29 mouse cellular contexts compared by ENCODE assay signal in the genomic region with DNA sequence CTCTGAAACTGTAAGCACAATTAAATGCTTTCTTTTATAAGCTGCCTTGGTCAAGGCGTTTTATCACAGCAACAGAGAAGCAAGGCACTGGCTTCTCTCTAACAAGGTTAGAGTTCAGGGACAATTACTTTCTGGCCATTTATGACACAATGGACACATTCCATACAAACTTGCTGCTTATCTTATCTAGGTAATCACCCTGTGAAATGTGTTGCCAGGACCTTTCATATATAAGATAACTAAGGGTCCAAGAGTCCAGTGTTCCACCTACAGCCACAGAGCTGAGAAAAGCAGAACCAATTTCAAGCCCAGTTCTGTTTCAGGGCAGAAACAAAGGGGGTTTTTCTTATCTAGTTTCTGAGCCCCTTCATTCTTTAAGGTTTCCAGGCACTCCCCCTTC. TPM values are rescaled to one million over a fixed set of nuclear protein-coding genes. Genes with fewer than 3 reads are reported as not detected.
DNase-seq lines count a peak whose midpoint lies in the region; ATAC-seq and TF ChIP-seq lines count a peak whose summit lies in the region.
"Had no signal": no experiment of that assay in that cellular context is flagged by ENCODE, and none has a peak within 500 bp of the region (broad histone marks: within the 10 kb centered on the region; RNA-seq: fewer than 3 reads in every experiment).

No protein-coding gene starts in this region.

- WGBS in lung, embryonic 15.5 days = 83% methylated on average over 1 of the region's 1 CpGs
- 73% methylated on average over 1 of the region's 1 CpGs for WGBS in intestine, embryonic 15.5 days
- 31% methylated on average over 1 of the region's 1 CpGs for WGBS in small intestine, adult 2 months

- no peaks in the 10 kb centered on the region for H3K36me3 ChIP-seq in lung, embryonic 15.5 days
- no peaks in the 10 kb centered on the region for H3K36me3 ChIP-seq in intestine, embryonic 15.5 days
- H3K36me3 ChIP-seq in small intestine, adult 2 months (ENCODE audit: control insufficient read depth, insufficient read depth, low read length) = peaks cover 26% of the 10 kb centered on the region
- H3K36me3 ChIP-seq: heart, embryonic 10.5 days; hindbrain, embryonic 12.5 days; hindbrain, embryonic 15.5 days had no signal

- H3K9ac ChIP-seq in lung, embryonic 15.5 days = no peak overlapping the region
- no peak overlapping the region for H3K9ac ChIP-seq in intestine, embryonic 15.5 days
- H3K9ac ChIP-seq: forebrain, embryonic 13.5 days; forebrain, postnatal 0 days; hindbrain, embryonic 12.5 days; hindbrain, embryonic 15.5 days had no signal

- peaks cover 6% of the 10 kb centered on the region; the same call in 1 of the 2 replicates for H3K4me1 ChIP-seq in lung, embryonic 15.5 days
- H3K4me1 ChIP-seq in intestine, embryonic 15.5 days (replicated peaks) = peaks cover 6% of the 10 kb centered on the region; the same call in 1 of the 2 replicates
- peaks cover 26% of the 10 kb centered on the region for H3K4me1 ChIP-seq in small intestine, adult 2 months (ENCODE audit: control insufficient read depth, insufficient read depth, insufficient read length, low read length)
- H3K4me1 ChIP-seq: forebrain, embryonic 10.5 days; forebrain, embryonic 13.5 days; hindbrain, embryonic 12.5 days; hindbrain, embryonic 15.5 days had no signal

- 0 out of 2 replicates have a peak overlapping the region, but pooled peaks have one; percentile 1 for H3K27ac ChIP-seq in lung, embryonic 15.5 days
- H3K27ac ChIP-seq in intestine, embryonic 15.5 days = peak overlapping the region; percentile 24; the same call in 1 of the 2 replicates
- H3K27ac ChIP-seq in small intestine, adult 2 months (ENCODE audit: insufficient read depth, low read depth, low read length) = peak overlapping the region; percentile 94
- H3K27ac ChIP-seq: forebrain, embryonic 10.5 days; forebrain, embryonic 13.5 days; heart, embryonic 10.5 days; hindbrain, embryonic 12.5 days; hindbrain, embryonic 15.5 days had no signal

- no peak overlapping the region for H3K4me3 ChIP-seq in lung, embryonic 15.5 days
- no peak overlapping the region for H3K4me3 ChIP-seq in intestine, embryonic 15.5 days (replicated peaks)
- H3K4me3 ChIP-seq in small intestine, adult 2 months (ENCODE audit: low read depth, low read length) = no peak overlapping the region
- H3K4me3 ChIP-seq: forebrain, embryonic 10.5 days; forebrain, embryonic 13.5 days; heart, embryonic 10.5 days; hindbrain, embryonic 12.5 days; hindbrain, embryonic 15.5 days had no signal

- no peaks in the 10 kb centered on the region for H3K9me3 ChIP-seq in lung, embryonic 15.5 days
- H3K9me3 ChIP-seq in intestine, embryonic 15.5 days = no peaks in the 10 kb centered on the region
- H3K9me3 ChIP-seq: forebrain, embryonic 13.5 days; heart, embryonic 10.5 days; hindbrain, embryonic 12.5 days; hindbrain, embryonic 15.5 days had no signal

- H3K4me2 ChIP-seq in lung, embryonic 15.5 days = no peak overlapping the region
- no peak overlapping the region for H3K4me2 ChIP-seq in intestine, embryonic 15.5 days (replicated peaks)
- H3K4me2 ChIP-seq: forebrain, embryonic 13.5 days; hindbrain, embryonic 12.5 days; hindbrain, embryonic 15.5 days had no signal

- no peak for ATAC-seq in lung, embryonic 15.5 days (ENCODE audit: borderline replicate concordance, extremely low read depth, low FRiP score, low TSS enrichment)
- ATAC-seq in intestine, embryonic 15.5 days = peak; percentile 80
- ATAC-seq: forebrain, embryonic 13.5 days; forebrain, postnatal 0 days had no signal

- no peak for TF ChIP-seq POLR2A in small intestine, adult 2 months (IDR thresholded peaks at IDR 0.05; ENCODE audit: low read depth, low read length)

- no peak for DNase-seq in lung, adult 18-20 months
- DNase-seq in adipocyte (ENCODE audit: low spot score) = no peak
- DNase-seq in frontal cortex, adult 2 months (ENCODE audit: extremely low spot score in 1 of 2, low spot score in 1 of 2) = no peak
- DNase-seq: adrenal gland, adult 8-10 months; adrenal gland, postnatal 25 days; B cell, adult 2 months; cerebellum, adult 11-12 months; cerebellum, adult 8-10 months; cerebellum, postnatal 10 days; cerebellum, postnatal 36 days; forebrain, postnatal 0 days; gastrocnemius, postnatal 25 days; heart, adult 18-20 months had no signal

- TF ChIP-seq CTCF in small intestine, adult 2 months (IDR thresholded peaks at IDR 0.05; ENCODE audit: extremely low read depth, insufficient read length, insufficient replicate concordance, low read depth, low read length) = no peak

- no peaks in the 10 kb centered on the region for H3K27me3 ChIP-seq in lung, embryonic 15.5 days
- H3K27me3 ChIP-seq in intestine, embryonic 15.5 days (replicated peaks) = no peaks in the 10 kb centered on the region
- H3K27me3 ChIP-seq in small intestine, adult 2 months (ENCODE audit: control insufficient read depth, insufficient read depth, low read length) = no peaks in the 10 kb centered on the region
- H3K27me3 ChIP-seq: CH12.LX; forebrain, embryonic 13.5 days; hindbrain, embryonic 12.5 days; hindbrain, embryonic 15.5 days had no signal

RNA-seq across cellular contexts. Expression of a gene that starts 46.1 kb away (rescaled TPM):
- polyA plus RNA-seq in lung, embryonic 15.5 days (2015; fragmentation: Nextera tagmentation; extraction: Ambion mirVana) = not detected in 2 replicates
- polyA plus RNA-seq in intestine, embryonic 15.5 days (2015; fragmentation: Nextera tagmentation; extraction: Ambion mirVana) = not detected in 2 replicates
- polyA plus RNA-seq in small intestine, adult 2 months (2012; rRNA removed) = 0.42 TPM in 1 of 2 replicates, not detected in the other
- polyA plus RNA-seq in frontal cortex, adult 2 months (2012; rRNA removed) = not detected in 2 replicates
- polyA plus RNA-seq: brain, embryonic 14.5 days; embryonic facial prominence, embryonic 11.5 days; embryonic facial prominence, embryonic 14.5 days; forebrain, embryonic 10.5 days; forebrain, embryonic 13.5 days; forebrain, postnatal 0 days; gonadal fat pad, adult 2 months; heart, embryonic 10.5 days; heart, embryonic 14.5 days; heart, postnatal 0 days; hindbrain, embryonic 12.5 days; hindbrain, embryonic 15.5 days; intestine, embryonic 14.5 days had no signal

Comparison
In these comparisons a context has a peak if more than half of its experiments do, and no peak if none do; other contexts are left out.
1. H3K27ac ChIP-seq: peak in every context shown above with its lines; median percentile 94 in small intestine, adult 2 months; 24 in intestine, embryonic 15.5 days; 1 in lung, embryonic 15.5 days.